In genomic region chr14:54575631-54576030, GRCm38 (mm10) we compare ENCODE assay signal across 8 mouse cellular contexts. TPM values are rescaled to one million over a fixed set of nuclear protein-coding genes. Genes with fewer than 3 reads are reported as not detected.
DNase-seq lines count a peak whose midpoint lies in the region; ATAC-seq lines count a peak whose summit lies in the region.

No protein-coding gene starts in this region.

- H3K9ac ChIP-seq in forebrain, embryonic 14.5 days (ENCODE audit: low read length), result peak overlapping the region; percentile 83
- peak overlapping the region; percentile 70 for H3K9ac ChIP-seq in hindbrain, embryonic 16.5 days (ENCODE audit: low read depth, low read length)
- peak overlapping the region; percentile 31; the same call in 1 of the 2 replicates for H3K9ac ChIP-seq in liver, embryonic 13.5 days
- peak overlapping the region; percentile 42 for H3K9ac ChIP-seq in neural tube, embryonic 14.5 days (replicated peaks; ENCODE audit: low read depth, low read length)

- under 1% methylated on average over 36 of the region's 39 CpGs for WGBS in forebrain, embryonic 14.5 days
- WGBS in hindbrain, embryonic 16.5 days, result 1% methylated on average over 36 of the region's 39 CpGs
- 3% methylated on average over 39 of the region's 39 CpGs for WGBS in liver, embryonic 13.5 days (ENCODE audit: insufficient replicate concordance)
- WGBS in neural tube, embryonic 14.5 days, result under 1% methylated on average over 39 of the region's 39 CpGs

- DNase-seq in right cerebral cortex, postnatal 14 days, result peak; percentile 46
- DNase-seq in right cerebral cortex, postnatal 25 days, result no peak
- peak; percentile 68 for DNase-seq in forebrain, embryonic 14.5 days (ENCODE audit: low spot score)
- DNase-seq in liver, embryonic 13.5 days, result no peak
- no peak for DNase-seq in left cerebral cortex, adult 8-10 months (ENCODE audit: low spot score in 2 of 2)
- DNase-seq in c-Kit-positive CD71-positive TER-119-positive erythroid progenitor cells, embryonic 14.5 days (ENCODE audit: low spot score), result no peak

- no peak overlapping the region for H3K27ac ChIP-seq in forebrain, embryonic 14.5 days (ENCODE audit: low read depth, low read length)
- no peak overlapping the region for H3K27ac ChIP-seq in hindbrain, embryonic 16.5 days (ENCODE audit: low read depth, low read length)
- H3K27ac ChIP-seq in liver, embryonic 13.5 days, result no peak overlapping the region
- no peak overlapping the region for H3K27ac ChIP-seq in neural tube, embryonic 14.5 days (ENCODE audit: low read depth, low read length)

- H3K27me3 ChIP-seq in forebrain, embryonic 14.5 days (replicated peaks; ENCODE audit: control insufficient read depth, insufficient read depth, low read length), result 0 out of 2 replicates have a peak, but pooled peaks cover 10% of the 10 kb centered on the region
- H3K27me3 ChIP-seq in hindbrain, embryonic 16.5 days (replicated peaks; ENCODE audit: control insufficient read depth, insufficient read depth, low read length), result peaks cover 19% of the 10 kb centered on the region
- H3K27me3 ChIP-seq in liver, embryonic 13.5 days, result peaks cover 87% of the 10 kb centered on the region
- H3K27me3 ChIP-seq in neural tube, embryonic 14.5 days (ENCODE audit: control insufficient read depth, insufficient read depth, low read length), result peaks cover 11% of the 10 kb centered on the region

- 0 out of 2 replicates have a peak, but pooled peaks have one; percentile 2 for ATAC-seq in forebrain, embryonic 14.5 days
- ATAC-seq in hindbrain, embryonic 16.5 days, result no peak
- ATAC-seq in liver, embryonic 13.5 days (ENCODE audit: low read depth), result no peak
- no peak for ATAC-seq in neural tube, embryonic 14.5 days (ENCODE audit: low read depth)

- H3K4me2 ChIP-seq in forebrain, embryonic 14.5 days (ENCODE audit: low read length), result peak overlapping the region; percentile 58
- peak overlapping the region; percentile 91 for H3K4me2 ChIP-seq in hindbrain, embryonic 16.5 days (ENCODE audit: low read length)
- peak overlapping the region; percentile 71 for H3K4me2 ChIP-seq in liver, embryonic 13.5 days
- H3K4me2 ChIP-seq in neural tube, embryonic 14.5 days (ENCODE audit: low read depth, low read length), result peak overlapping the region; percentile 72

- H3K4me3 ChIP-seq in forebrain, embryonic 14.5 days (ENCODE audit: low read depth, low read length), result peak overlapping the region; percentile 65
- peak overlapping the region; percentile 66 for H3K4me3 ChIP-seq in hindbrain, embryonic 16.5 days (ENCODE audit: low read length)
- peak overlapping the region; percentile 65 for H3K4me3 ChIP-seq in liver, embryonic 13.5 days (replicated peaks)
- H3K4me3 ChIP-seq in neural tube, embryonic 14.5 days (ENCODE audit: low read depth, low read length), result peak overlapping the region; percentile 50

- peaks cover 7% of the 10 kb centered on the region; the same call in 1 of the 2 replicates for H3K36me3 ChIP-seq in forebrain, embryonic 14.5 days (ENCODE audit: control insufficient read depth, insufficient read depth, low read length)
- H3K36me3 ChIP-seq in hindbrain, embryonic 16.5 days (ENCODE audit: control insufficient read depth, insufficient read depth, low read length), result no peaks in the 10 kb centered on the region
- peaks cover 4% of the 10 kb centered on the region; the same call in 1 of the 2 replicates for H3K36me3 ChIP-seq in liver, embryonic 13.5 days
- H3K36me3 ChIP-seq in neural tube, embryonic 14.5 days (ENCODE audit: control insufficient read depth, insufficient read depth, low read length), result no peaks in the 10 kb centered on the region

- peaks cover 19% of the 10 kb centered on the region; the same call in 1 of the 2 replicates for H3K4me1 ChIP-seq in forebrain, embryonic 14.5 days (ENCODE audit: control insufficient read depth, insufficient read depth, low read length)
- peaks cover 30% of the 10 kb centered on the region for H3K4me1 ChIP-seq in hindbrain, embryonic 16.5 days (ENCODE audit: control insufficient read depth, insufficient read depth, low read depth, low read length)
- H3K4me1 ChIP-seq in liver, embryonic 13.5 days (replicated peaks), result peaks cover 72% of the 10 kb centered on the region
- peaks cover 25% of the 10 kb centered on the region; the same call in 1 of the 2 replicates for H3K4me1 ChIP-seq in neural tube, embryonic 14.5 days (ENCODE audit: control insufficient read depth, insufficient read depth, low read length)

- no peaks in the 10 kb centered on the region for H3K9me3 ChIP-seq in forebrain, embryonic 14.5 days (replicated peaks; ENCODE audit: control insufficient read depth, low read length)
- no peaks in the 10 kb centered on the region for H3K9me3 ChIP-seq in hindbrain, embryonic 16.5 days (ENCODE audit: control insufficient read depth, low read length)
- no peaks in the 10 kb centered on the region for H3K9me3 ChIP-seq in liver, embryonic 13.5 days (replicated peaks)
- no peaks in the 10 kb centered on the region for H3K9me3 ChIP-seq in neural tube, embryonic 14.5 days (ENCODE audit: control insufficient read depth, low read length)

RNA-seq across cellular contexts. Expression of gene Ajuba, which starts 1.7 kb away (rescaled TPM):
- polyA plus RNA-seq in forebrain, embryonic 14.5 days (2014; fragmentation: Nextera tagmentation; extraction: Ambion mirVana), result 3.4 and 4.0 TPM in 2 replicates
- 4.7 and 6.0 TPM in 2 replicates for polyA plus RNA-seq in hindbrain, embryonic 16.5 days (2015; fragmentation: Nextera tagmentation; extraction: Ambion mirVana)
- 3.9 and 4.4 TPM in 2 replicates for polyA plus RNA-seq in liver, embryonic 13.5 days (2015; fragmentation: Nextera tagmentation; extraction: Ambion mirVana)
- polyA plus RNA-seq in neural tube, embryonic 14.5 days (2014; fragmentation: Nextera tagmentation; extraction: Ambion mirVana), result 2.3 and 5.7 TPM in 2 replicates
- total RNA-seq in left cerebral cortex, adult 8-10 months (2022), result 1 to 10 TPM; 1.3 to 2.4 (median 1.7) TPM

RNA-seq across cellular contexts. Expression of gene Haus4, which starts 21.2 kb away (rescaled TPM):
- 24.9 and 27.3 TPM in 2 replicates for polyA plus RNA-seq in forebrain, embryonic 14.5 days (2014; fragmentation: Nextera tagmentation; extraction: Ambion mirVana)
- polyA plus RNA-seq in hindbrain, embryonic 16.5 days (2015; fragmentation: Nextera tagmentation; extraction: Ambion mirVana), result 19.4 and 20.7 TPM in 2 replicates
- polyA plus RNA-seq in liver, embryonic 13.5 days (2015; fragmentation: Nextera tagmentation; extraction: Ambion mirVana), result 45.6 and 47.5 TPM in 2 replicates
- 22.0 and 23.0 TPM in 2 replicates for polyA plus RNA-seq in neural tube, embryonic 14.5 days (2014; fragmentation: Nextera tagmentation; extraction: Ambion mirVana)
- total RNA-seq in left cerebral cortex, adult 8-10 months (2022), result 1 to 10 TPM; 3.0 to 4.7 (median 3.4) TPM

RNA-seq across cellular contexts. Expression of gene 4931414P19Rik, which starts 30.2 kb away (rescaled TPM):
- 6.3 and 8.7 TPM in 2 replicates for polyA plus RNA-seq in forebrain, embryonic 14.5 days (2014; fragmentation: Nextera tagmentation; extraction: Ambion mirVana)
- 5.4 and 5.5 TPM in 2 replicates for polyA plus RNA-seq in hindbrain, embryonic 16.5 days (2015; fragmentation: Nextera tagmentation; extraction: Ambion mirVana)
- 2.7 and 3.0 TPM in 2 replicates for polyA plus RNA-seq in liver, embryonic 13.5 days (2015; fragmentation: Nextera tagmentation; extraction: Ambion mirVana)
- 4.6 and 5.0 TPM in 2 replicates for polyA plus RNA-seq in neural tube, embryonic 14.5 days (2014; fragmentation: Nextera tagmentation; extraction: Ambion mirVana)
- total RNA-seq in left cerebral cortex, adult 8-10 months (2022), result 1 to 10 TPM; 4.7 to 6.3 (median 5.7) TPM

RNA-seq across cellular contexts. Expression of gene Psmb5, which starts 42.2 kb away (rescaled TPM):
- polyA plus RNA-seq in forebrain, embryonic 14.5 days (2014; fragmentation: Nextera tagmentation; extraction: Ambion mirVana), result 506 and 542 TPM in 2 replicates
- 445 and 467 TPM in 2 replicates for polyA plus RNA-seq in hindbrain, embryonic 16.5 days (2015; fragmentation: Nextera tagmentation; extraction: Ambion mirVana)
- polyA plus RNA-seq in liver, embryonic 13.5 days (2015; fragmentation: Nextera tagmentation; extraction: Ambion mirVana), result 262 and 266 TPM in 2 replicates
- 428 and 435 TPM in 2 replicates for polyA plus RNA-seq in neural tube, embryonic 14.5 days (2014; fragmentation: Nextera tagmentation; extraction: Ambion mirVana)
- total RNA-seq in left cerebral cortex, adult 8-10 months (2022), result 100 to 1,000 TPM; 151 to 185 (median 175) TPM

RNA-seq across cellular contexts. Expression of gene Psmb11, which starts 45.6 kb away (rescaled TPM):
- not detected in 2 replicates for polyA plus RNA-seq in forebrain, embryonic 14.5 days (2014; fragmentation: Nextera tagmentation; extraction: Ambion mirVana)
- polyA plus RNA-seq in hindbrain, embryonic 16.5 days (2015; fragmentation: Nextera tagmentation; extraction: Ambion mirVana), result 0.16 and 0.37 TPM in 2 replicates
- not detected in 2 replicates for polyA plus RNA-seq in liver, embryonic 13.5 days (2015; fragmentation: Nextera tagmentation; extraction: Ambion mirVana)
- 0.05 and 0.26 TPM in 2 replicates for polyA plus RNA-seq in neural tube, embryonic 14.5 days (2014; fragmentation: Nextera tagmentation; extraction: Ambion mirVana)
- under 1 TPM in 3 of 4 experiments, not detected in 1; 0.14 to 0.63 (median 0.14) TPM for total RNA-seq in left cerebral cortex, adult 8-10 months (2022)

Comparison
In these comparisons a context has a peak if more than half of its experiments do, and no peak if none do; other contexts are left out.
1. DNase-seq: peak in right cerebral cortex, postnatal 14 days (single experiment) and forebrain, embryonic 14.5 days (single experiment); none in right cerebral cortex, postnatal 25 days (single experiment), liver, embryonic 13.5 days (single experiment), left cerebral cortex, adult 8-10 months (0 of 2) and c-Kit-positive CD71-positive TER-119-positive erythroid progenitor cells, embryonic 14.5 days (single experiment).
2. H3K9ac ChIP-seq: peak in every context shown above with its lines; median percentile 83 in forebrain, embryonic 14.5 days; 70 in hindbrain, embryonic 16.5 days; 42 in neural tube, embryonic 14.5 days; 31 in liver, embryonic 13.5 days.
3. Peak in every context shown above with its lines, with median percentiles within 50 percentile points of each other: H3K4me2 ChIP-seq and H3K4me3 ChIP-seq.